In genomic region chr7:120879972-120880371, GRCm38 (mm10) we compare ENCODE assay signal across 23 mouse cellular contexts. TPM values are rescaled to one million over a fixed set of nuclear protein-coding genes. Genes with fewer than 3 reads are reported as not detected.
DNase-seq lines count a peak whose midpoint lies in the region; ATAC-seq and TF ChIP-seq lines count a peak whose summit lies in the region.
"Had no signal": no experiment of that assay in that cellular context is flagged by ENCODE, and none has a peak within 500 bp of the region (broad histone marks: within the 10 kb centered on the region; RNA-seq: fewer than 3 reads in every experiment).

No protein-coding gene starts in this region.

- no peaks in the 10 kb centered on the region for H3K27me3 ChIP-seq in hindbrain, embryonic 15.5 days
- no peaks in the 10 kb centered on the region for H3K27me3 ChIP-seq in hindbrain, embryonic 12.5 days
- H3K27me3 ChIP-seq in erythroblast, embryonic 14.5 days (ENCODE audit: control insufficient read depth), result no peaks in the 10 kb centered on the region
- H3K27me3 ChIP-seq in liver, embryonic 14.5 days (ENCODE audit: control insufficient read depth, insufficient read depth, low read length), result no peaks in the 10 kb centered on the region
- H3K27me3 ChIP-seq in intestine, embryonic 16.5 days (replicated peaks; ENCODE audit: control insufficient read depth, insufficient read depth, low read length), result no peaks in the 10 kb centered on the region
- H3K27me3 ChIP-seq: embryonic facial prominence, embryonic 12.5 days; forebrain, embryonic 15.5 days; neural tube, embryonic 15.5 days had no signal

- no peak overlapping the region for H3K9ac ChIP-seq in hindbrain, embryonic 15.5 days
- H3K9ac ChIP-seq in hindbrain, embryonic 12.5 days, result no peak overlapping the region
- H3K9ac ChIP-seq in liver, embryonic 14.5 days (replicated peaks), result peak overlapping the region; percentile 73
- H3K9ac ChIP-seq in intestine, embryonic 16.5 days (ENCODE audit: low read depth, low read length), result no peak overlapping the region
- H3K9ac ChIP-seq: embryonic facial prominence, embryonic 12.5 days; forebrain, embryonic 15.5 days; neural tube, embryonic 15.5 days had no signal

- 94% methylated on average over 3 of the region's 3 CpGs for WGBS in hindbrain, embryonic 15.5 days
- 86% methylated on average over 3 of the region's 3 CpGs for WGBS in hindbrain, embryonic 12.5 days
- 76% methylated on average over 3 of the region's 3 CpGs for WGBS in liver, embryonic 14.5 days (ENCODE audit: insufficient replicate concordance)
- 89% methylated on average over 3 of the region's 3 CpGs for WGBS in intestine, embryonic 16.5 days

- DNase-seq in liver, embryonic 14.5 days (ENCODE audit: low read depth in 3 of 3, low spot score in 3 of 3), result peak in 2 of 3 experiments; percentile 50 to 60
- DNase-seq in heart, postnatal 4 days, result no peak
- DNase-seq in urinary bladder, postnatal 4 days (ENCODE audit: low spot score in 2 of 2), result no peak
- DNase-seq: adrenal gland, postnatal 10 days; cerebellum, postnatal 10 days; gastrocnemius, postnatal 10 days; kidney, adult 11 months; right cerebral cortex, adult 18-20 months; right cerebral cortex, postnatal 4 days; thymus, postnatal 14 days had no signal

- H3K36me3 ChIP-seq in hindbrain, embryonic 15.5 days, result peaks cover 39% of the 10 kb centered on the region
- H3K36me3 ChIP-seq in hindbrain, embryonic 12.5 days, result peaks cover 23% of the 10 kb centered on the region
- peaks cover 99% of the 10 kb centered on the region for H3K36me3 ChIP-seq in erythroblast, embryonic 14.5 days (ENCODE audit: control insufficient read depth)
- H3K36me3 ChIP-seq in liver, embryonic 14.5 days (replicated peaks; ENCODE audit: control insufficient read depth, insufficient read depth, low read depth), result peaks cover 64% of the 10 kb centered on the region
- H3K36me3 ChIP-seq in intestine, embryonic 16.5 days (ENCODE audit: control insufficient read depth, insufficient read depth, low read length), result peaks cover 10% of the 10 kb centered on the region

- H3K4me3 ChIP-seq in hindbrain, embryonic 15.5 days, result no peak overlapping the region
- no peak overlapping the region for H3K4me3 ChIP-seq in hindbrain, embryonic 12.5 days
- peak overlapping the region; percentile 72 for H3K4me3 ChIP-seq in erythroblast, embryonic 14.5 days (replicated peaks)
- peak overlapping the region; percentile 61 to 66 for H3K4me3 ChIP-seq in liver, embryonic 14.5 days (ENCODE audit: insufficient read depth in 1 of 2, low read depth in 2 of 2, low read length in 2 of 2)
- H3K4me3 ChIP-seq in intestine, embryonic 16.5 days (ENCODE audit: low read length), result no peak overlapping the region
- H3K4me3 ChIP-seq: embryonic facial prominence, embryonic 12.5 days; forebrain, embryonic 15.5 days; heart, embryonic 10.5 days; hindbrain, embryonic 10.5 days; limb, embryonic 10.5 days; neural tube, embryonic 15.5 days had no signal

- H3K4me1 ChIP-seq in hindbrain, embryonic 15.5 days (replicated peaks), result no peaks in the 10 kb centered on the region
- H3K4me1 ChIP-seq in hindbrain, embryonic 12.5 days, result no peaks in the 10 kb centered on the region
- peaks cover 93% of the 10 kb centered on the region for H3K4me1 ChIP-seq in erythroblast, embryonic 14.5 days (ENCODE audit: control insufficient read depth)
- peaks cover 60 to 75% of the 10 kb centered on the region in 2 experiments for H3K4me1 ChIP-seq in liver, embryonic 14.5 days (replicated peaks; ENCODE audit: control insufficient read depth in 2 of 2, insufficient read depth in 2 of 2, low read length in 1 of 2)
- peaks cover under 1% of the 10 kb centered on the region; the same call in 1 of the 2 replicates for H3K4me1 ChIP-seq in intestine, embryonic 16.5 days (ENCODE audit: control insufficient read depth, insufficient read depth, low read length)
- H3K4me1 ChIP-seq: embryonic facial prominence, embryonic 12.5 days; forebrain, embryonic 15.5 days; neural tube, embryonic 15.5 days had no signal

- H3K9me3 ChIP-seq in hindbrain, embryonic 15.5 days, result no peaks in the 10 kb centered on the region
- no peaks in the 10 kb centered on the region for H3K9me3 ChIP-seq in hindbrain, embryonic 12.5 days (replicated peaks)
- no peaks in the 10 kb centered on the region; the same call in 1 of the 2 replicates for H3K9me3 ChIP-seq in erythroblast, embryonic 14.5 days (ENCODE audit: control insufficient read depth, low read length)
- no peaks in the 10 kb centered on the region for H3K9me3 ChIP-seq in liver, embryonic 14.5 days (ENCODE audit: control insufficient read depth, low read length)
- no peaks in the 10 kb centered on the region for H3K9me3 ChIP-seq in intestine, embryonic 16.5 days (ENCODE audit: control insufficient read depth, low read length)
- H3K9me3 ChIP-seq: embryonic facial prominence, embryonic 12.5 days; forebrain, embryonic 15.5 days; heart, embryonic 10.5 days; hindbrain, embryonic 10.5 days; limb, embryonic 10.5 days; neural tube, embryonic 15.5 days had no signal

- H3K4me2 ChIP-seq in hindbrain, embryonic 15.5 days, result no peak overlapping the region
- H3K4me2 ChIP-seq in hindbrain, embryonic 12.5 days (replicated peaks), result no peak overlapping the region
- H3K4me2 ChIP-seq in liver, embryonic 14.5 days (ENCODE audit: low read depth), result peak overlapping the region; percentile 76
- H3K4me2 ChIP-seq in intestine, embryonic 16.5 days (ENCODE audit: low read depth, low read length), result no peak overlapping the region
- H3K4me2 ChIP-seq: embryonic facial prominence, embryonic 12.5 days; forebrain, embryonic 15.5 days; midbrain, embryonic 11.5 days; neural tube, embryonic 15.5 days had no signal

- ATAC-seq in hindbrain, embryonic 15.5 days (ENCODE audit: low FRiP score, low read depth), result peak; percentile 21; the same call in 1 of the 2 replicates
- no peak for ATAC-seq in hindbrain, embryonic 12.5 days (ENCODE audit: low FRiP score)
- peak; percentile 58 for ATAC-seq in liver, embryonic 14.5 days (ENCODE audit: insufficient read depth)
- no peak for ATAC-seq in intestine, embryonic 16.5 days
- ATAC-seq: forebrain, embryonic 15.5 days; lung, postnatal 0 days had no signal

- no peak; the same call in 1 of the 2 replicates for TF ChIP-seq EP300 in liver, embryonic 14.5 days (IDR thresholded peaks at IDR 0.05; ENCODE audit: low read depth)

- 0 out of 2 replicates have a peak, but pooled peaks have one; percentile 13 for TF ChIP-seq CTCF in liver, embryonic 14.5 days (IDR thresholded peaks at IDR 0.05; ENCODE audit: low read depth)

- no peak overlapping the region for H3K27ac ChIP-seq in hindbrain, embryonic 15.5 days (replicated peaks)
- H3K27ac ChIP-seq in hindbrain, embryonic 12.5 days, result no peak overlapping the region
- peak overlapping the region; percentile 87 for H3K27ac ChIP-seq in liver, embryonic 14.5 days
- H3K27ac ChIP-seq in intestine, embryonic 16.5 days (ENCODE audit: low read length), result no peak overlapping the region
- H3K27ac ChIP-seq: embryonic facial prominence, embryonic 12.5 days; forebrain, embryonic 15.5 days; heart, embryonic 10.5 days; hindbrain, embryonic 10.5 days; limb, embryonic 10.5 days; macrophage; neural tube, embryonic 15.5 days had no signal

RNA-seq across cellular contexts. Expression of gene Eef2k, which starts 37.3 kb away (rescaled TPM):
- 32.5 and 34.3 TPM in 2 replicates for polyA plus RNA-seq in hindbrain, embryonic 15.5 days (2015; fragmentation: Nextera tagmentation; extraction: Ambion mirVana)
- polyA plus RNA-seq in hindbrain, embryonic 12.5 days (2016; fragmentation: Nextera tagmentation; extraction: Ambion mirVana), result 32.5 and 34.8 TPM in 2 replicates
- 24.6 and 28.0 TPM in 2 replicates for polyA plus RNA-seq in erythroblast, embryonic 14.5 days (2012)
- 21.5 and 30.2 TPM in 2 replicates for polyA plus RNA-seq in liver, embryonic 14.5 days (2012; rRNA removed)
- 13.4 and 14.5 TPM in 2 replicates for polyA plus RNA-seq in liver, embryonic 14.5 days (2014; fragmentation: Nextera tagmentation; extraction: Ambion mirVana)
- polyA plus RNA-seq in intestine, embryonic 16.5 days (2015; fragmentation: Nextera tagmentation; extraction: Ambion mirVana), result 54.1 and 59.6 TPM in 2 replicates
- 10 to 100 TPM; 36.9 to 38.0 TPM for total RNA-seq in heart, postnatal 4 days (2021)

RNA-seq across cellular contexts. Expression of gene Polr3e, which starts 37.6 kb away (rescaled TPM):
- polyA plus RNA-seq in hindbrain, embryonic 15.5 days (2015; fragmentation: Nextera tagmentation; extraction: Ambion mirVana), result 25.0 and 25.6 TPM in 2 replicates
- 29.2 and 29.8 TPM in 2 replicates for polyA plus RNA-seq in hindbrain, embryonic 12.5 days (2016; fragmentation: Nextera tagmentation; extraction: Ambion mirVana)
- polyA plus RNA-seq in erythroblast, embryonic 14.5 days (2012), result 0.34 and 0.48 TPM in 2 replicates
- 5.8 and 9.2 TPM in 2 replicates for polyA plus RNA-seq in liver, embryonic 14.5 days (2012; rRNA removed)
- 6.6 and 7.1 TPM in 2 replicates for polyA plus RNA-seq in liver, embryonic 14.5 days (2014; fragmentation: Nextera tagmentation; extraction: Ambion mirVana)
- polyA plus RNA-seq in intestine, embryonic 16.5 days (2015; fragmentation: Nextera tagmentation; extraction: Ambion mirVana), result 37.5 and 37.9 TPM in 2 replicates
- 10 to 100 TPM; 18.0 to 18.7 TPM for total RNA-seq in heart, postnatal 4 days (2021)

Comparison
In these comparisons a context has a peak if more than half of its experiments do, and no peak if none do; other contexts are left out.
1. ATAC-seq: peak in hindbrain, embryonic 15.5 days (single experiment) and liver, embryonic 14.5 days (single experiment); none in hindbrain, embryonic 12.5 days (single experiment) and intestine, embryonic 16.5 days (single experiment).
2. H3K4me3 ChIP-seq: peak in erythroblast, embryonic 14.5 days (single experiment) and liver, embryonic 14.5 days (2 of 2); none in hindbrain, embryonic 15.5 days (single experiment), hindbrain, embryonic 12.5 days (single experiment) and intestine, embryonic 16.5 days (single experiment).
3. DNase-seq: peak in liver, embryonic 14.5 days (2 of 3); none in heart, postnatal 4 days (single experiment) and urinary bladder, postnatal 4 days (0 of 2).